In the genomic region with DNA sequence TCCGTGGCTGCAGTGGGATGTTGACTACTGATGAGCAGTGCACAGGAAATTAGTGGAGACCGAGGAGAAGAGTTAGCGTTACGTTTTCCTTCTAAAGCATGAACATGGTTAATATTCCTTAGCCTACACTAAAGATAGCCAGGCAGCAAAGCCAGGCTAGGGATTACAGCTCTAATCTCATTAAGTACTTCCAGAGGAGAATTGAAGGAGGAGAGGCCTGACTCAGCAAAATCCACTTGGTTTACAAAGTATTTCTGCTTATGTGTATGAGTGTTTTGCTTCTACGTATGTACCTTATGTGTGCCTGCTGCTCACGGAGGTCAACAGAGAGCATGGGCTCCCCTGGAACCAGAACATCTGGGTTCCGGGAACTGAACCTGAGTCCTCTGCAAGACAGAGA, we compare ENCODE assay signal across 25 mouse cellular contexts. TPM values are rescaled to one million over a fixed set of nuclear protein-coding genes. Genes with fewer than 3 reads are reported as not detected.
DNase-seq lines count a peak whose midpoint lies in the region; ATAC-seq lines count a peak whose summit lies in the region.
"Had no signal": no experiment of that assay in that cellular context is flagged by ENCODE, and none has a peak within 500 bp of the region (broad histone marks: within the 10 kb centered on the region; RNA-seq: fewer than 3 reads in every experiment).

No protein-coding gene starts in this region.

- no peak for ATAC-seq in midbrain, embryonic 14.5 days (ENCODE audit: low FRiP score, low TSS enrichment)
- no peak for ATAC-seq in midbrain, embryonic 13.5 days
- ATAC-seq in monocyte, adult 5-6 weeks (replicated peaks; ENCODE audit: insufficient number of reproducible peaks, low FRiP score, low TSS enrichment, poor library complexity, severe bottlenecking), result no peak
- ATAC-seq: forebrain, embryonic 15.5 days; hindbrain, postnatal 0 days; inflammation-experienced regulatory T-cells, adult 6 months; Patski had no signal

- H3K9ac ChIP-seq in midbrain, embryonic 14.5 days (replicated peaks; ENCODE audit: low read length), result no peak overlapping the region
- no peak overlapping the region for H3K9ac ChIP-seq in midbrain, embryonic 13.5 days (replicated peaks)
- H3K9ac ChIP-seq: embryonic facial prominence, embryonic 12.5 days; embryonic facial prominence, embryonic 15.5 days; forebrain, embryonic 15.5 days; heart, embryonic 12.5 days; heart, embryonic 15.5 days; hindbrain, embryonic 14.5 days had no signal

- peak; percentile 35 for DNase-seq in midbrain, embryonic 14.5 days
- DNase-seq in retina, adult 2 months (ENCODE audit: low read depth, low spot score), result peak; percentile 87
- DNase-seq in retina, postnatal 7 days (ENCODE audit: low read depth, low spot score), result peak; percentile 66
- DNase-seq in embryo, embryonic 10.5 days (ENCODE audit: low spot score), result no peak
- DNase-seq: adrenal gland, postnatal 10 days; adrenal gland, postnatal 36 days; B cell, adult 2 months; cerebellum, adult 18-20 months; cerebellum, adult 9-10 months; cerebellum, postnatal 14 days; gastrocnemius, postnatal 25 days; heart, adult 18-20 months; heart, postnatal 10 days; heart, postnatal 4 days had no signal

- H3K4me1 ChIP-seq in midbrain, embryonic 14.5 days (ENCODE audit: control insufficient read depth, insufficient read depth, low read length), result no peaks in the 10 kb centered on the region
- H3K4me1 ChIP-seq in midbrain, embryonic 13.5 days (replicated peaks), result peaks cover 7% of the 10 kb centered on the region; the same call in 1 of the 2 replicates
- H3K4me1 ChIP-seq: heart, embryonic 12.5 days had no signal

- no peaks in the 10 kb centered on the region for H3K9me3 ChIP-seq in midbrain, embryonic 14.5 days (ENCODE audit: control insufficient read depth, low read length)
- no peaks in the 10 kb centered on the region for H3K9me3 ChIP-seq in midbrain, embryonic 13.5 days
- H3K9me3 ChIP-seq: embryonic facial prominence, embryonic 12.5 days; embryonic facial prominence, embryonic 15.5 days; forebrain, embryonic 15.5 days; heart, embryonic 15.5 days had no signal

- no peaks in the 10 kb centered on the region for H3K27me3 ChIP-seq in midbrain, embryonic 14.5 days (ENCODE audit: control insufficient read depth, insufficient read depth, low read length)
- H3K27me3 ChIP-seq in midbrain, embryonic 13.5 days, result no peaks in the 10 kb centered on the region
- H3K27me3 ChIP-seq: embryonic facial prominence, embryonic 12.5 days; embryonic facial prominence, embryonic 15.5 days; forebrain, embryonic 15.5 days; heart, embryonic 12.5 days; heart, embryonic 15.5 days; Patski had no signal

- 80% methylated on average over 7 of the region's 7 CpGs for WGBS in midbrain, embryonic 14.5 days
- 79% methylated on average over 7 of the region's 7 CpGs for WGBS in midbrain, embryonic 13.5 days

- no peak overlapping the region for H3K27ac ChIP-seq in midbrain, embryonic 14.5 days (replicated peaks; ENCODE audit: low read depth, low read length)
- H3K27ac ChIP-seq in midbrain, embryonic 13.5 days, result no peak overlapping the region
- H3K27ac ChIP-seq: embryonic facial prominence, embryonic 12.5 days; embryonic facial prominence, embryonic 15.5 days; forebrain, embryonic 15.5 days; heart, embryonic 15.5 days; hindbrain, embryonic 14.5 days; hindbrain, postnatal 0 days had no signal

- H3K4me3 ChIP-seq in midbrain, embryonic 14.5 days (replicated peaks; ENCODE audit: low read depth, low read length), result no peak overlapping the region
- H3K4me3 ChIP-seq in midbrain, embryonic 13.5 days (replicated peaks), result no peak overlapping the region
- H3K4me3 ChIP-seq: embryonic facial prominence, embryonic 12.5 days; embryonic facial prominence, embryonic 15.5 days; forebrain, embryonic 15.5 days; heart, embryonic 12.5 days; heart, embryonic 15.5 days had no signal

- H3K4me2 ChIP-seq in midbrain, embryonic 14.5 days (ENCODE audit: low read length), result no peak overlapping the region
- no peak overlapping the region for H3K4me2 ChIP-seq in midbrain, embryonic 13.5 days (replicated peaks)
- H3K4me2 ChIP-seq: embryonic facial prominence, embryonic 12.5 days; embryonic facial prominence, embryonic 15.5 days; forebrain, embryonic 15.5 days; heart, embryonic 12.5 days; heart, embryonic 15.5 days; hindbrain, embryonic 14.5 days had no signal

- H3K36me3 ChIP-seq in midbrain, embryonic 14.5 days (ENCODE audit: control insufficient read depth, insufficient read depth, low read length), result no peaks in the 10 kb centered on the region
- no peaks in the 10 kb centered on the region for H3K36me3 ChIP-seq in midbrain, embryonic 13.5 days
- H3K36me3 ChIP-seq: embryonic facial prominence, embryonic 12.5 days; embryonic facial prominence, embryonic 15.5 days; forebrain, embryonic 15.5 days; heart, embryonic 12.5 days; heart, embryonic 15.5 days had no signal

RNA-seq across cellular contexts. Expression of a gene that starts 19.9 kb away (rescaled TPM):
- polyA plus RNA-seq in midbrain, embryonic 14.5 days (2014; fragmentation: Nextera tagmentation; extraction: Ambion mirVana), result 12.1 and 13.6 TPM in 2 replicates
- polyA plus RNA-seq in midbrain, embryonic 13.5 days (2015; fragmentation: Nextera tagmentation; extraction: Ambion mirVana), result 5.8 and 6.2 TPM in 2 replicates
- 5.6 to 9.3 TPM (median 7.3 TPM) in 3 replicates for total RNA-seq in monocyte, adult 5-6 weeks (2017)

RNA-seq across cellular contexts. Expression of a gene that starts 53.8 kb away (rescaled TPM):
- polyA plus RNA-seq in midbrain, embryonic 14.5 days (2014; fragmentation: Nextera tagmentation; extraction: Ambion mirVana), result 5.0 and 7.8 TPM in 2 replicates
- polyA plus RNA-seq in midbrain, embryonic 13.5 days (2015; fragmentation: Nextera tagmentation; extraction: Ambion mirVana), result 3.1 and 8.6 TPM in 2 replicates
- not detected in 3 replicates for total RNA-seq in monocyte, adult 5-6 weeks (2017)
- polyA plus RNA-seq: inflammation-experienced regulatory T-cells, adult 6 months had no signal
